Mouse (Mus musculus) adrenal gland (tissue): Measurements from ENCODE around the gene Fam92b.

ENCODE experiments used
- intact Hi-C: fragments of 180-260 bp; cut with DNase I; formaldehyde crosslinking; loops from one replicate; pipeline ENCODE4 v1.15.1; 2025

Gene Fam92b

DNA sequence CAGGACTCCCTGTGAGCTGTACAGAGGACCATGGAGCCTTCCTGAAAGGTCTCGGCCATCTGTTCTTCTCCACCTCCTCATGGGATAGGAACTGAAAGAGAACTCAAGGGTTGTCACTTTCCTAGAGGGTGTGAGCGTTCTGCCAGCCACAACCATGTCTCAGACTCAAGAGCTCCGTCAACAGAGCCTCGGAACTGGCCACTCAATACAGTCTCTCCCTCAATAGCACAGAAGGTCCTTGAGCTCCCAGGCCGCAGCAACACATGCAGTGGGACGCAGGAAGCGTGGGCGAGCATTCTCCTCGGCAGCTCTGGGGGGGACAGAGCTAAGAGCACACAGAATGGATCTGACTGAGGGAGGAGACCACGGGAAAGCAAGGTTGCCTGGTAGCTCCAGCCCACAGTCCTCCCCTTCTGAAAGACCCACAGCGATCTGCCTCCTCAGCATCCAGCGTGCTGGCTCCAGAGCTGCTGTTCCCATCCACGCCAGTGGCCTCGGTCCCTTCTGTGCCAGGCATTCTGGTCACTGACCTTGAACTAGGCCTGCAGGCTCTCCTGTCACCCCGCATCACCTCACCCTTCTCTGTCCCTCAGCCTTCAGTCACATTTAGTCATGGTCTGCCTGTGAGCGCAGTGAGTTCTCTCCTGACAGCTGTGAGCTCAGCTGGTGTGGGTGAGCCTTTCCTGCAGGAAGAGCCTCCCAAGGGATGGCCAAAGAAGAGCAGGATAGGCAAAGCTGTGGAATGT, 15.4 kb downstream of the Fam92b start:
- intact Hi-C loops: no loop called here

DNA sequence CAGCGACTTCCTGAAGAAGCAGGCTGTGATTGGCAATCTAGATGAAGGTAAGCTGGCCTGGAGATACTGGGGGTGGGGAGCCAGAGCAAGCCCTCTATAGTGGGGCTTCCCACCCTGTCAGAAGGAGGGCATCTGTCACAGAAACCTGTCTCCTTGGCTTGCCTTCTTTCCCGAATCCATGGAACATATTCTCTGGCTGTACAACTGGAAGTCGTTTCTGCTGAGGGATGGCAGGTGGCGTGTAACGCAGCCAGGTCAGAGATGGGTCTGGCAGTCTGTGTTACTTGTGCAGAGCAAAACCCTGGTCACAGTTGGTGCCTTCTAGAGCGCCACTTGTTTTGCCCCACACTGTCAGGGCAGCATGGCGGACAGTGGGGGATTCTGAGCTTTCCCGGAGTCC, 16.9 kb downstream of the Fam92b start:
- intact Hi-C loops: no loop called here

DNA sequence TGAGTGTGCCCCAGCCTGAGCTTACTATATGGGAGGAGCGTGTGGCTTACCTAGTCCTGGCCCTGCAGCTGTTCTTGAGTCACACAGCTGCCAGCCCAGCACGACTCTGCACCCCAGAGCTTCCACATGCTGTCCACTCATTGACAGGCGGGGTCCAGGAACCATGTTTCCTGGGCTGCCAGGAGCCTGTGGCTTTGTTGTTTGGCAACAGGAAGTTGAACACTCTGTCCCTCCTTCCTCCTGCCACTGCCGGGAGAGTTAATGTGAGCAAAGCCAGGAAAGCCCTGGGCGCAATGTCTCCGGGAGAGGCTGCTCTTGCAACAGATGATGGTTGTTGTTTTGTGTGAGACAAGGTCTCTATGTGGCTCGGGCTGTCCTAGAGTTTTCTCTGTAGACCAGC, 24.6 kb downstream of the Fam92b start:
- intact Hi-C loops: loop anchor here (5.0 to 10.0 kb wide), 2 partner anchors 35 to 58 kb away; no protein-coding TSS in a partner anchor

DNA sequence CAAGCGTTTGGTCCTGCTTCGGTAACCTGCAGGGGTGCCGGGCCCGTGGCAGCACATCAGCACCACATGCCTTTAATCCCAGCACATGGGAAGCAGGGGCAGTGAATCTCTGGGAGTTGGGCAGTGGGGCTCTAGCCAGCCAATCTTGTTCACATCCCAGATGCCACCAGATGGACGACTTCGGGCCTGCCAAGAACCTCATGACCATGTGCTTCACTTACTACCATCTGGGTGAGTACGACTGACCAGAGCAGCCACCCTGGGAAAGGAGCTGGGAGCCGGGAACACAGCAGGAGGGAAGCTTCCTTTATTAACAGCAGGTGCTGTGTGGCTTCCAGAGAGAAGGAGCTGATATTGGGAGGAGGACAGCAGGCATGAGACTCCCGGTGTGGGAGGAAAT, 26.1 kb downstream of the Fam92b start:
- intact Hi-C loops: loop anchor here (5.0 to 10.0 kb wide), 2 partner anchors 34 to 56 kb away; no protein-coding TSS in a partner anchor

DNA sequence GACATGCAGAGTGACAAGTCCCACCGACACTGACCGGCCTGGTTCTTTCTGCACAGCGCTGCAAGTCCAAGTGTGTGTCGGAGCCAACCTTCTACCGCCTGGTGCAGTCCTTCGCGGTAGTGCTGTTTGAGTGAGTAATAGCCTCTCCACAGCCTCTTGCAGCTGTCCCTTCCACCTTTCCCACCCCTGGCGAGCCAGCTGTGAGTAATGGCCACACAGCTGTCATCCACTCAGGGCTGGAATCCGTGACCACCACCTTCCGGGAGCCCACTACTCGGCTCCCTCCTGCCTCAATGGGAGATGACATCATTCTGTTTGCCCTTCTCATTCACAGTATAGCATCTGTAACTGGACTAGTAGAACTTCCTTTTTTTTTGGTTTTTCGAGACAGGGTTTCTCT, 27.2 kb downstream of the Fam92b start:
- intact Hi-C loops: loop anchor here (5.0 to 10.0 kb wide), 2 partner anchors 33 to 55 kb away; no protein-coding TSS in a partner anchor

DNA sequence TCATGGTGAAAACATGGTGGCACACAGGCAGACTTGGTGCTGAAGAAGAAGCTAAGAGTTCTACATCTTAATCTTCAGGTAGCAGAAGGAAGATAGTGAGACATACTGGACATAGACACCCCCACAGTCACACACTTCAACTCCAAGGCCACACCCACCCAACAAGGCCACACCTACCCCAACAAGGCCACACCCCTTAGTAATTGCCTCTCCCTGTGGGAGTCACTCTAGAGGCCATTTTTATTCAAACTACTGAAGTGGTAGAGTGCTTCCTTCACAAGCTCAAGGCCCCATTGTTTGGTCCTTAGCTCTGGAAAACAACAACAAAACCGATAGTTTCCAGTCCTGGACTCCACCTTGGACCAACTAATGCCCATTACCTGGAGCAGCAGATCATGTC, 31.2 kb downstream of the Fam92b start:
- intact Hi-C loops: no loop called here

DNA sequence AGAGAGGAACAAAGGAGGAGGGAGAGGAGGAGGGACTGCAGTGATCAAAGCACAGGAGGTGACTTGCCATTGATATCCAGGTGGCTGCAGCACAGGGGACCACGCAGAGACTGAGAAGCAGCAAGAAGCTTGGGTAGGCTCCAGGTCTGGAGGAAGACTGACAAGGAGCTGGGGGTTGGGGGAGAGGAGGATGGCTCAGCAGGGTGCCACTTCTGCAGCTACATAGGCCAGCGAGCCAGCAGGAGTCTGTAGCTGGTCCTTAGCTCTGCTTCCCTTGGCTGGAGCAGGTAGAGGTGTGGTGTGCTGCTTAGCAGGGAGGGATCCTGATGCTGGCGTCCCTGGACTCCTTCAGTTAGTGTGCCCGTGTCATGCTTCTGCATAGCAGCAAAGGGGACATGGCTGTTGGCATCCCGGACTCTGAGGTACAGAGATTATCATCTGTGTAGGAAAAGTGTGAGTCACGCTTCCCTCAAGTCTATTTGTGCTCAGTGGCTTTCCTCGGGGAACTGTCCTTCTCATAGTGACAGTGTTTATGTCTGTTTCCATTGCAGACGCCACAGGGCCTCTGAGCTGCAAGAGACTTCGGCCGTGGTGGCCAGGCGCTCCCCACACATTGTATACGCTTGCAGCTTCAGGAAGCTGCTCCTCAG, 32.5 kb downstream of the Fam92b start:
- intact Hi-C loops: no loop called here

DNA sequence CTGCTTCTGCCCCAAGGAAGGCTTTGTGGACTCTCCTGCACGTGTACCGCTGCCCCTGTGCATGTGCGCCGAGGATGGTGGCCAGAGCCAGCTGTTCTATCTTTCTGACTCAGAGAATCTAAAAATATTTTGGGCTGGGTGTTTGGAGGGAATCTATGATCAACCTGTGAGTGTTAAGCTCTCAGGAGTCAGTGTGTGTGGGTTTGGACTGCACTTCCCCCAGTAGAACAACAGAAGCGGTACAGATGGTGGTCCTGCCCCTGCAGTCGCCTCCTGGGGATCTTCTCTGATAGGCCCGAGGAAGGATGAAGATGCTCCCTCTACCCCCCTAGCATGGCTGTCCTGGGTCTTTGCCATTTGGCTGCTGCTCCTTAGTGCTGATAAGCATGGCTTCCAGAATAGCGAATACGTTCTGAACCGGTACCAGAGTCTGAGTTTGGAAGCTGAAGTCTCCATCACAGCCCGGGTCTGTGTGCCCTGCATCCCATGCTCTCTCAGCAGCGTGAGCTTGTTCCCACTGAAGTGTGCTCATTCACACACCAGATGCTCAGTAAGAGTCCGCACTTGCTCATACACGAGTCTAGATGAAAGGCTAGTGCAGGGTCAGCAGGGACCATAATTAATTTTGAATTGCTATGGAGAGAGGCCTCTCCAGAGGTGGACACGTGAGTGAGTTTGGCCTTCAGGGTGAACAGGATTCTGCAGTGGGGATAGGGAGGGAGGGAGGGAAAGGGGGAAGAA, 33.2 kb downstream of the Fam92b start:
- intact Hi-C loops: no loop called here

DNA sequence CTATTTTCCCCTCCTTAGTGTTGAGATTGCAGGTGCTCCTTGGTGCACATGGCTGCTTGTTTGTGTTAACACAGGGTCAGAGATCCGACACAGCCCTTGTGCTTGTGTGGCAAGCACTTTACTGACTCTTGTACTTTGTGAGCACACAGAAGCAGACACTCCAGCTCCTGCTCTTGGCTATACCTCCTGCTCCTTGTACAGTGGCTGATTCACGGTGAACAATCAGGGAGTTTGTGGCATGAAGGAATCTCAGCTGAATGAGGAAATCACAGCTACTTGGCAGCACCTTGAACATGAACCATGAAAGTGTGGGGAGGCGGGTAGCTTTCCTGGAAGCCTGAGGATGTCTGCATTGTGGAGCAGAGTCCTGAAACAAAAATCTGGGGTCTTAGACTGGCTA, 36.5 kb downstream of the Fam92b start:
- intact Hi-C loops: no loop called here

DNA sequence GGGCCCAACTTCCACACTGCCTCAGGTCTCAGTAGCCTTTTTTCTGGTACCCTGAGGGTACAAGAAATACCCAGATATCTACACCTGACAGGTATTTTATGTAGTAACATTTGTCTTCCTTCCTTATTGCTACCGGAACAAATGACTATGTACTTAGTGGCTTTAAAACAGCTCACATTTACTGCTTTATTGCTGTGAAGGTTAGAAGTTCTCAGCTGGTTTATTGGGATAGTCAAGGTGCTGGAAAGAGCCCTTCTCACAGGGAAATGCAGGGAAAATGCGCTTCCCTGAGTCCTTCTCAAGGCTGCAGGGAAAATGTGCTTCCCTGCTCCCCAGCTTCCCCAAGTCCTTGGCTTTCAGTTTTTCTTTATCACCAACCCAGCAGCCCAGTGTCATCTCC, 38.3 kb downstream of the Fam92b start:
- intact Hi-C loops: no loop called here

DNA sequence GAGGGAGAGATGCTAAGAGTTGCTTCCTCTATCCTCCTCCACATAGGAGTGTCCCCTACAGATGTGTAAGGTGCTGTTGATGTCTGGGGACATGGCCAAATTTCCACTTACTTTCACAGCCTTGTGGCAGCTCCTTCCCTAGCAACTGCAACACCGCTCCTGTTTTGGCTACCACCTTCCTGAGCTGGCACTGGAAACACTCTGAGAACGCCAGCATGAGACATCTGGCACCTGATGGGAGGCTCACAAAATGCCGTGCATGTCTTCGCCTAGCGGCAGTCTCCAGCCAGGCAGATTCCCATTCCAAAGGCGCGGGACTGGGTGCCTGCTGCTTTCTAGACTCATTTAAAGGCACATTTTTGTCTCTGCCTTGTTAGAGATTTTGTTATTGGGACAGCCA, 40.6 kb downstream of the Fam92b start:
- intact Hi-C loops: no loop called here

DNA sequence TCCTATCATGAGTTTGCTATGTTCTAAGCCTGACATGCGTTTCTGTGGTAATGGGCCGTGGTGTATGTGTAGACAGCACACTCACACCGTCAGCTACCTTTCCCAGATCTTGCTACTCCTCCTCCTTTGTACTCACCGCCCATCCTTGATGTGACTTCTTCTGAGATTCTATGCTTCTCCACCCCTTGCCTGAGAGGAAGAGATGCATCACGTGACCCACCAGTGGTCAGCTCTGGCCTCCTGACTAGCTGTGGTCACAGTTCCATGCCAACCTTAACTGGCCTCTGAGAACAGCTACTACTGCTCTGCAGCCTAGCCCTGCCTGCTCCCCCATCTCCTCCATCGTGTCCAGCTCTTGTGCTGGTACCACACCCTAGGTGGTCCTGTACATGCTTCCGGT, 41.6 kb downstream of the Fam92b start:
- intact Hi-C loops: no loop called here

DNA sequence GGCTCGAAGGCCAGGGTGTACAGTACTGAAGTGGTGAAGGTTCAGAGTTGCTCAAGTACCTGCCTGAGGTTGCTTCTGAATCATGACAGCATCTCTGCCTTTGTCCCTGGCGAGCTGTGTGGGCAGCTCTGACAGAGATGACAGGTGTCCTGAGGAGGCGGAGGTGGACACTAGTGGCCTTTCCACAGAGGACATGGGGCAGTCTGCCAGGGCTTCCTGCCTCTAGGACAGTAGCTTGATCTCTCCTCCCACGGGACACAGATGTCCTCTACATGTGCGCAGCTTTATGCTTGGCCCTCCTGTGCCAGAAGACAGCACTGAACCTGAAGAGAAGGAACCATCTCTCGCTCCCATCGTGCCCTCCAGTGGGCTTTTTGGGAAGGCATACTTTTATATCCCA, 44.1 kb downstream of the Fam92b start:
- intact Hi-C loops: no loop called here

DNA sequence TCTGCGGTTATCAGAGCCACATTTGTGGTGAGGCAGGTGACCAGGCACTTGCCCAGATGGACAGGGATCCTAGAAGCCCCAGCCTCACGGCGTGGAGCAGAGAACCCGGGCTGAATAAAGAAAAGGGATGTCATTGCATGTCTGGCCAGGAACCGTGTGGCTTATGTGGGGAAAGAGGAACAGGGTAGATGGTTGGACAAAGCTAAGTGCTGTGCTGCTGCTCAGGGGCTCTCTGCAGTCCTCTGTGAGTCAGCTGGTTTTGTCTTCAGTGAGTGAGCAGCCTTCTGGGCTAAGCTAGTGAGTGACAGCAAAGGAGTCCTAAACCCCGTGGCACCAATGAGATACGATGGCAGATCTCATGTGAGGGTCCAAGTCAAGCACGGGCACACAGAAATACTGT, 46.1 kb downstream of the Fam92b start:
- intact Hi-C loops: no loop called here

DNA sequence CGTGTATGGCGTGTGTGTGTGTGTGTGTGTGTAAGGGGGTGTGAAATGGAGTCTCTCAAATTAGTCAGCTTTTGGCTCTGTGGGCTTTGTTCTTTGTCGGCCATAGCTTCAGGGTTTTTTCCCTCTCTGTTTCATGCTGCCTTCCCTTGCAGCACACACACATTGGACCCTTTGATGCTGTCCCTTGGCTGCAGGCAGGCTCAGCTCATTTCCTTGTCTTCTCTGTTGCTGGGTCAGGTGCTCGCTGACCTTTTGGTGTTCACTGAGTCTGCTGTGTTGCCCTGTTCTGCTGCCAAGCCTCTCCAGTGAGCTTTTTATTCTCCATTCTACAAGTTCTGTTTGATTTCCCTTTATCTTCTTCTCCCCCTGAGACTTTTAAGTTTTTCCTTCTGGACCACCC, 47.7 kb downstream of the Fam92b start:
- intact Hi-C loops: no loop called here

DNA sequence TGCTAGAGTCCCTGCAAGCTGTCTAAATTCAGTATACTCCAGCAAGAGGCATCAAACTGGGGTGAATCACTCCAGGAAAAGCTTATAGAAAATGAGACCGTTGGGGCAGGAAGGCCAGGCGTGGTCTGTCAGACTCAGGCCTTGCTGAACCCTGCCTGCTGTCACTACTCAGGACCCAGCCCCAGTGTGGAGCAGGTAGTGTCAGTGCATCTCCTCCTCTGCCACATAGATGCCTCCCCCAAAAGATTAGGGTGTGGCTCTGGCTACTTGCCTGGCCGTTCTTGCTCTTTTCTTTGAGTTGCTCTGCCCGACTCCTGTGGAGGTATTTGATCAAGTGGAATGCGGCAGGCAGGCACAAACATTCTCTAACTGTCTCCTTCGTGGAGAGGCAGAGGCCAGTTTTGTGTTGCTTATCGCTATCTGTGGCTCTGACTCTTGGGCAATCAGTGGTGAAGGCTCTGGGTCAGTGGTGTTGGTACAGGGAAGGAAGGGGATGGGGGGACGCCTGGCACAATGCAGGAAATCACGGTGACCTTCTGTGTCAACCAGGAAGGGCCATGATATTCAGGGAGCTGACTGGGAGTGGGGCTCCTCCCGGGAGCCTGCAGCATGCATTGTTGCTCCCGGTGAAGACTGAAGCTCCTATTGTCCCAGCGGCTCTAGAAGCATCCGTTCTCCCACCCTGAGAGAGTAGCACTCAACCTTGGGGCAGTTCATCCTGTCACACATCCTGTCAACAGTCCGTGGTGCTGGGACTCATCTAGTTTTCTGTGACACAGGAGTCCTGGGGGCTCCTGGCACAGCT, 50.7 kb downstream of the Fam92b start:
- intact Hi-C loops: no loop called here

DNA sequence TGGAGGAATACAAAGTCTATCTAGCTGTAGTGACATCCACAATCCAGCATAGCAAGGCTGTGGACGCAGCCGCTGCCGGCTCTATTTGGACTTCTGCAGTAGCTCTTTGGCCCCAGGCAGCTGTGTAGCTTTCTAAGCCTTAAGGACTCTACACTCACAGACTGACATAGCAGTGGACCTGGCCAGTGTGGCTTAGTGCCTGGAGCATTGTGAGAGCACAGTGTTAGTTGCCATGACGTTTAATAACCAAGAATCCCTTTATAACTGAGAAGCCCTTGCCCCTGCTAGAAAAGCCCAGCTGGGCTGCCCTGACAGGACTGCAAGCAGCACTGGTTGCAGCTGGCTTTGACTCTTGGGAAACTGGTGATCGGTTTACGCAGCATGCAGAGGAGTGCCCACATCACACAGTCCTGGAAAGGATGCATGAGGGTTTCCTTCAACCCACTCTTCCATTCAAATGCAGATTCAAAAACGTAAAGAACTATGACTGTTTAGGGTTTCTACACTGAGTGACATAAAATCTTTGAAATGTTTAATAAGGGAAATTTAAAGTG, 52.4 kb downstream of the Fam92b start:
- intact Hi-C loops: no loop called here

DNA sequence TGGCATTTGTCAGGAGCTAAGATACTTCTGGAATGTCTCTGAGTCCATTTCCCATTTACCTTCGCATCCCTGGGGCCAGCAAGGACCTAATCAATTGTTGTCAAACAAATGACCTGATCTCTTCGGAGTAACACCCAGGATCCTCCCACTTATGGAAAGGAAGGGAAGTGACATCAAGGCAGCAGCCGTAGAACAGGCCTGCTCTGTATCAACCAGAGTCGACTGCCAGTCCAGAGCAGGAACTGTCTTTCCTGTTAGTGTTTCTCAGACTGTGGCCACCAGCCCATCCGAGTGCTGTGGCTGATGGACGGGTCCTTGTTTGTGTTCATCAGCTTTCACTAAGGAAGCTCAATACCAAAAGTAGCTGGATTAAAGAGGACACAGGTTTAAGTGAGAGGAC, 53.0 kb downstream of the Fam92b start:
- intact Hi-C loops: no loop called here

DNA sequence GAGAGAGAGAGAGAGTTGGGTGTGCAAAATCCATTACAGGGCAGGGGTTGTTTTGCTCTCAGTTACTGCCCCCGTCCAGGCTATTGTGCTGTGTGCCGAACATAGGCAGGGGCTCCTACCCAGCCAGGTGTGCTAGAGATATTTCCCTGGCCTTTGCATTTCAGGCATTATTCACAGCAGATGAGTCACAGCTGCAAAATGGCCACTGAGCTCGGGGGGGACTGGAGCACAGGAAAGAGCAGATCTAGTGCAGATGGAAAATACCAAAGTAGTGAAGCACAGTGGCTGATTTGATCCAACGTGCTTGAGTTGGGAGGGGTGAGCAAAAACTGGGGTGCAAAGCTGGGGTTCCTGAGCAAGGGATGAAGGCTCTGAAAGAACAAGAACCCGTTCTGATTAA, 56.3 kb downstream of the Fam92b start:
- intact Hi-C loops: no loop called here

DNA sequence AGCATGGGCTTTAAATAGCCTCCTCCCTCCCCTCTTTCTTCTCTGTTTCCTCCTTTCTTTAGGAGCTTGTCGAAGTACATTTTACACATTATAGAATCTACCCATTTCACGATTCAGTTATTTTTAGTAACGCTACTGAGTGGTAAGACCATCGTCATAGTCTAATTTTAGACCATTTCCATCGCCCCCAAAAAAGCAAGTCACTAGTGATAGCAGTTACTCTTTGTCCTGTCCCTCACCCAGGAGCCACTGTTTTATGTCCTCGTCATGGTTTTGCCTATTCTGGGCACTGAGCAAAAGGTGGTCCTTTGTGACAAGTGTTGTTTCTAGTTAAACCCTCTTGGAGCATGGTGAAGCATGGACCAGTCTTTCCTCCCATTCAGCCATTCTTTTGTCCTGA, 57.3 kb downstream of the Fam92b start:
- intact Hi-C loops: loop anchor here (5.0 kb wide), 1 partner anchor 32 kb away; no protein-coding TSS in a partner anchor

DNA sequence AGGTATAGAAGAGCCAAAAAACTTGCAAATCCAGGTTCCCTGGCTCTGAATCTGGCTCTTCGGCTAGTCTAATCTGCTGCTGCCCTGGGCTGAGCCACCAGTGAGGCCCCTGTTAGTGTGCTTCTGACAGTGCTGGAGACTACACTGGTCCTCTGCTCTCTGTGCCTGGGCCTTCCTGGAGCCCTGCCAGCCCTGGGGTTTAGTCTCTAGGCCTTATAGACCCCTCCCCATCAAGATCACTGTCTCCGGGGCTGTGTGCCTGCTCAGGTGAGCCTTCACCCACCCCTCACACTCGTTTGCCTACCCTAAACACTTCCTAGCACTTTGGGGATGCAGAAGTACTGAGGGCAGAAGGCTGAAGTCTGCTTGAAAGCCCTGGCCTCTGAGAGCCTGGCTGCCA, 57.8 kb downstream of the Fam92b start:
- intact Hi-C loops: loop anchor here (5.0 kb wide), 1 partner anchor 33 kb away; no protein-coding TSS in a partner anchor
